Mouse (Mus musculus) layer of hippocampus, adult 8-10 months (tissue): ENCODE measurements around the gene Hhipl1. TPM values are rescaled to one million over a fixed set of nuclear protein-coding genes. Genes with fewer than 3 reads are reported as not detected.

ENCODE experiments used
- DNase-seq, 2 experiments: peaks; one replicate each; pipeline ENCODE4 v3.0.0; 2022; ENCODE audit warnings: low spot score in 2 of 2
- total RNA-seq, 4 experiments: library from RNA; stranded (reverse); gene quantifications; 2 replicates each; pipeline ENCODE4 v1.2.4; 2022

The Hhipl1 gene
- 1 to 10 TPM; 5.6 to 8.5 (median 7.1) TPM for total RNA-seq

- no peak for DNase-seq
Measured at GRCm38 (mm10) chr12:108305812-108306794, at the start of gene Hhipl1. Gene Hhipl1, plus strand, starts transcription at chr12:108306270.

GRCm38 (mm10) chr12:108256734-108257133 is 49.3 kb upstream of the Hhipl1 start:
- DNase-seq = no peak

GRCm38 (mm10) chr12:108259322-108260049 is 46.6 kb upstream of the Hhipl1 start:
- no peak for DNase-seq

DNA sequence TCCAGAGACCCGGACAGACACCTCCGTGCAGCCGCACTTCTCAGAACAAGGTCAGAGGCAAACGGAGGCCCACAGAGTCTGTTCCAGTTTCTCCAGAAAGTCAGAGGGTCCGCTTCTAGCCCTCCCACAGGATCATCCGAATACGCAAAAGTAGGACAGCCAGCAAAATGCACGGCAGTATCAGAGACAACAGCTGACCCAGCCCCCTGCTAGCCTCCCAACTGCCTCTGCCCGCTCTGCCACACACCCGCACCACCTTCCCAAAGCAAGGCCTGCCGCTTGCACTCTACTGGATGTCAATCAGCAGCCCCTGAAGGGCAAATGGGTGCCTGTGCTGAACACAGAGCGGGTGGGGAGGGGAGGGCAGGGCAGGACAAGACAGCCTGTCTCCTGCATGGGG is 45.1 kb upstream of the Hhipl1 start:
- DNase-seq = no peak

DNA sequence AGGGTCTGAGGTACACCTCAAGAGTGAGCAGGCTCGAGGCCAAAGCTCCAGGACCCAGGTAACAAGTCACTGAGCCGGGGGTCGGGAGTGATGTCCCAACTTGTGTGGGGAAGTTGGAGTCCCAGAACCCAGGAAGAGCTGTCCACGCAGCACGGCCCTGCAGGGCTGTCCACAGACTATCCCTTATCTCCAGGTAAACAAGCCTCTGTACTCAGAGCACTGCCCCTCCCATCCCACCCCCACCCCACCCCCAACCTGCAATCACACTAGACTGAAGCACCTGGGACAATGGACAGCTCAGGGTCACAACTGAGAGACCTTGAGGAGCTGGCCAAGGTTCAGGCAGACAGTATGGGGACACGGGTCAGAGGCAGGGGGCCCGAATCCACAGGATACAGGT is 41.2 kb upstream of the Hhipl1 start:
- no peak for DNase-seq

- DNase-seq = peak in 1 of 2 experiments; percentile 45
Measured at GRCm38 (mm10) chr12:108265831-108266619, 40.0 kb upstream of the Hhipl1 start.

GRCm38 (mm10) chr12:108267653-108268052 is 38.4 kb upstream of the Hhipl1 start:
- DNase-seq = no peak

GRCm38 (mm10) chr12:108268970-108269369 is 37.1 kb upstream of the Hhipl1 start:
- no peak for DNase-seq

GRCm38 (mm10) chr12:108269699-108270098 is 36.4 kb upstream of the Hhipl1 start:
- DNase-seq = no peak

DNA sequence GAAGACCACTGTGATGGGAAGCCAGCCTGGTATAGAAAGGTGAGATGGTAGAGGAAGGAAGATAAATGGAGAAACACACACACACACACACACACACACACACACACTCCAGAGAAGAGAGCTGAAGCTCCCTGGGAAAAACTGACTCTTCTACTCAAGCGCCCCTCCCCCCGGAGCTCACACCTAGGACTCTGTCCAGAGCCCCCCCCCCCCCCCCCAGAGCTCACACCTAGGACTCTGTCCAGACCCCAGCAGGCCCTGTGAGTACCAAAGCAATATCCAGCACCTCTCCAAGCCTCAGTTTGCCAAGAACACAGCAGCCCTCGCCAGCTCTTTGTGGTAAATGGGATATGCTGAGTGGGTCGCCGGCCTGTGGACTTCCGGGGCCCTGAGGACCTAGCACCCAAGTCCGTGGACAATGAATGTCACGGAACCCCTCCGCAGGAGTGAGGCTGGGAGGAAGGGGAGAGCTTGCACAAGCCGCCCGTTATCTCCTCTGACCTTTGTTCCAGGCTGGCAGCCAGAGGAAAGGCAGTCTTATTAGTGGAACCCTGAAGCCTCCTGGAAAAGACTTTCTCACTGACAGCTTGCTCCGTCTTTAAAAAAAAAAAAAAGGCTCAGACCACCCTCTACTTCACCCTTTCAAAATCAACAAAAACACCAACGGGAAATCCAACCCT is 35.7 kb upstream of the Hhipl1 start:
- DNase-seq = no peak

- no peak for DNase-seq
Measured at GRCm38 (mm10) chr12:108271351-108272142, 34.5 kb upstream of the Hhipl1 start.

GRCm38 (mm10) chr12:108272143-108272635 is 33.9 kb upstream of the Hhipl1 start:
- DNase-seq = no peak

DNA sequence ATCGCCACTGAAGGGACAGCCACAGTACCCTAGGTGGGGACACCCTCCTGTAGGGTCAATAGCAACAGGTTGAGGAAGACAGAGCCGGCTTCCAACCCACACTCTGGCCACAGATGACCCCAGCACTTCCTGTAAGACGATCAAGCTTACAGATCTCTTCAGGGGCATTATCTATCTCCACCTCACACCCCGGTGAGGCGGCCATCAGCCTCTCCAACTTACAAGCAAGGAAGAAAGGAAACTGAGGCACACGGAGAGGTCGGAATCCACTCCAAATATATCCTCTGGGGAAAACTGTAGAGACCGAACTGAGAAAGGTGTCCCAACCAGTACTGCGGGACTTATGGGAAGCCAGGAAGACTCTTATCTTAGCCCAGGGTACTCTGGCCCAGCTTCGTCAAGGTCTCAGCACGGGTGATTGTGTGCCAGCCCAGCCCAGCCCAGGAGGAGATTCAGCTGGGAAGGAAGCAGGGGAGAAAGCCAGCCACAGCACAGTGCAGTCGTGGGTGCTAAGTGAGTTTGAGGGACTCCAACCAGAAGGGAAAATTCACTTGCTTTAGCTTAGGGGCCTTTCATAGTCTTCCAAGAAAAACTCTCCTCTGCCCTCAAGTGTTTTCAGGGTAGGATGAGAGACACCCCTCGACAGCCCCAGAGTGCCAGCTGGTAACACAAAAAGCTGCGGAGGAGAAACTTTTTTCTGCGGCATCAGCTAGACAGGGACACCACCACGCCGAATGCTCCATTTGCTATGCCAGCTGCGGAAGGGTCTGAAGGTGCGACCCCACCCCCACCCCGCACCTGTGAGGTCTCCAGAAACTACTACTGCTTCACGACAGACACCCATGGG is 32.4 kb upstream of the Hhipl1 start:
- no peak for DNase-seq

- DNase-seq = no peak
Measured at GRCm38 (mm10) chr12:108274313-108274595, 31.8 kb upstream of the Hhipl1 start.

DNA sequence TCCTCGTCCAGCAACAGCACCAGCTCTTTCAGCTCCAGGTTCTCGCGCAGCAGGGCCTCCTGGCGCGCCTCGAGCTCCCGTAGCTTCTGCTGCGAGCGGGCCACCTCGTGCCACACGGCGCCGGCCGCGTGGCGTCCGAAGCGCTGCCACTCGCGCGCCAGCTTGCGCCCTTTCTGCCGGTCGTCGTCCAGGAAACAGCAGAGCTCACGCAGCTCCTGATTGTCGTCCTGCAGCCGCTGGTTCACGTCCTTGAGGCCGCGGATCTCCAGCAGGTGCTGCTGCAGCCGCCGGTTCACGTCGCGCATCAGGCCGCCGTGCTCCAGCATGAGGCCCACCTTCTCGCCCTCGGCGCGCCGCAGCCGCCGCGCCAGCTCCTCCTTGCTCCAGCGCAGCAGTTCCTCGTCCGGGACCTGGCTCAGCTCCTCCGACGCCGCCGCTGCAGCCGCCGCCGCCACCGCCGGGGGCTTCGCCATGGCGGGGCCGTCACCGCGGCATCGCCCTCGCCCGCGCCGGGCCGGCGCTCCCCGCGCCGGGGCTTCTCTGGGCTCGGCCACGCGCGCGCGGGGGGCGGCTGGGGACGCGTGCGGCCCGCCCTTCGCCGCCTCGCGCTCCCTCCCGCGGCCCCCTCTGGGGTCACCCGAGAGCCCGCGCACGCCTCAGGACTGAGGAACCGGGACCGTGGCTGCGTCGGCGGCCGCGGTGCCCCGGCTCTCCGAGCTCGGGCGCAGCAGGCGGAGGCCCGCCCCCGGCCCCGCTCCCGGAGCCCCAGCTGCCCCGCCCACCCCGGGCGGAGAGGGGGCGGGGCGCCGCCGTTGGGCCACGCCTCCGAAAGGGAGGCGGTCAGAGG is 31.2 kb upstream of the Hhipl1 start, which contains the start of gene Ccdc85c:
Gene Ccdc85c, minus strand, starts transcription at position 765 of the 847 bp plus-strand sequence.
- DNase-seq = peak in 1 of 2 experiments; percentile 33

DNA sequence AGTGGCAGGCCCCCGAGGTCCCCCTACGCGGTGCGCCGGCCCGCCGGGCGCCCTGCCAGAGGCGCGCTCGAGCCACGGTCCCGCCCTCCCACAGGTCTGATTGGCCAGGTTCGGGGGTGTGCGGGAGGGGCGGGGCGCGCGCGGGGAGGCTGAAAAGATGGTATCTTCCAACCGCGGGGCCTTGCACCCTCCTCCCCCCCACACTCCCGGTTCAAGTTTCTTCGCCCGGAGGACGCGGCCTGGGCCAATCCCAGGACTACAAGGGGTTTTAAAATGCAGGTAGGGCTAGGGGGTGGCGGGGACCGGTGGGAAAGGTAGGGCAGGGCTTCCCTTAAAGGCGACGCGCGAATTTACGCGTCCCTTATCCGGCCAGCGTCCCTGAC is 30.6 kb upstream of the Hhipl1 start:
- peak; percentile 94 to 95 for DNase-seq

- peak in 1 of 2 experiments; percentile 43 for DNase-seq
Measured at GRCm38 (mm10) chr12:108275920-108276822, 29.9 kb upstream of the Hhipl1 start.
